Comparison of ENCODE assay signal across 20 mouse cellular contexts in the genomic region with DNA sequence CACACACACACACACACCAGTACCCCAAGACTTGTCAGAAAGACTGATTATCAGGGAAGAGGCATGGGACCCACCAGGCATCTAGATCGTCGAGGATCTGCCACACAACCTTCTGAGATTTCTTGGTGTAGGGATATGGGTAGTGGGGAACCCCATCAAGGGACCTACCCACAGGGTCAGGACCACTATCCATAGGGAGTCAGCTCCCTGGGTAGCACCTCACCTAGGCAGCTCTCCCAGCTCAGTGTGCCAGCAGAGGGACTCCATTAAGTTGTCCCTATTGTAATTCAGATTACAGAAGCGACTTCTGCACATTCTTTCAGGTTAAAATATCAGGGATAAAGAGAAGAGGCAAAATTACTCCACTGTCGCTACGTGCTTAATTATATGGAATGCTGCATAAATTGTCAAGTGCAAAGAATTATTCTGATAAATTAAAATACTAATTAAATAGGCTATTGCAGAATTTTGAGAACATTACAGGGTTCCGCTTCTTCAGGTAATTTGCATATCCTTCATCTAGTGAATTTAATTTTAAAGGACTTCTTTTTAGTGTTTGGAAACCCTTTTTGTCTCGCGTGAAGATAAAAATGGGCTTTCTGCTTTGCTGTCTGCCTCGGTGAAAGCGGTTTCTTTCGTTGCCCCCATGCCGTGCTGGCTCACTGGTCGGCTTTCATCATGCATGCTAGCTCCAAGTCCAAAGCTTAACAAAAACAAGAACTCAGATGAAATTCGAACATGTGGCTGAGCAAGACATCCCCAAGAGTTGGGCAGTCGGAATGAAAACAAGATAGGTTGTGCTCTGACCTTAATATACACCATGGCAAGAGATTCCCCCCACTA.
DNase-seq lines count a peak whose midpoint lies in the region; ATAC-seq and TF ChIP-seq lines count a peak whose summit lies in the region.
"Had no signal": no experiment of that assay in that cellular context is flagged by ENCODE, and none has a peak within 500 bp of the region (broad histone marks: within the 10 kb centered on the region; RNA-seq: fewer than 3 reads in every experiment).

No protein-coding gene starts in this region.

- peak overlapping the region; percentile 1; the same call in 1 of the 2 replicates for H3K27ac ChIP-seq in forebrain, embryonic 13.5 days
- no peak overlapping the region for H3K27ac ChIP-seq in forebrain, embryonic 10.5 days
- H3K27ac ChIP-seq in stomach, embryonic 14.5 days (ENCODE audit: low read length): no peak overlapping the region
- no peak overlapping the region for H3K27ac ChIP-seq in stomach, postnatal 0 days (replicated peaks)
- peak overlapping the region; percentile 39 for H3K27ac ChIP-seq in midbrain, embryonic 13.5 days
- no peak overlapping the region for H3K27ac ChIP-seq in intestine, embryonic 16.5 days (ENCODE audit: low read length)
- H3K27ac ChIP-seq: heart, adult 2 months; heart, embryonic 15.5 days had no signal

- intact Hi-C loops in left cerebral cortex, postnatal 36 days (cut with DNase I): no loop called here

- no peak for TF ChIP-seq EP300 in stomach, postnatal 0 days (optimal IDR thresholded peaks at IDR 0.05)

- H3K27me3 ChIP-seq in forebrain, embryonic 13.5 days: no peaks in the 10 kb centered on the region
- H3K27me3 ChIP-seq in forebrain, embryonic 10.5 days (ENCODE audit: poor library complexity, severe bottlenecking): no peaks in the 10 kb centered on the region
- H3K27me3 ChIP-seq in stomach, embryonic 14.5 days (ENCODE audit: control insufficient read depth, insufficient read depth, low read length): no peaks in the 10 kb centered on the region
- H3K27me3 ChIP-seq in stomach, postnatal 0 days (ENCODE audit: control insufficient read depth, insufficient read depth, low read length): no peaks in the 10 kb centered on the region
- H3K27me3 ChIP-seq in midbrain, embryonic 13.5 days: no peaks in the 10 kb centered on the region
- no peaks in the 10 kb centered on the region for H3K27me3 ChIP-seq in intestine, embryonic 16.5 days (replicated peaks; ENCODE audit: control insufficient read depth, insufficient read depth, low read length)
- H3K27me3 ChIP-seq: heart, embryonic 15.5 days had no signal

- H3K4me1 ChIP-seq in forebrain, embryonic 13.5 days: peaks cover 20% of the 10 kb centered on the region
- H3K4me1 ChIP-seq in forebrain, embryonic 10.5 days: peaks cover 17% of the 10 kb centered on the region
- no peaks in the 10 kb centered on the region for H3K4me1 ChIP-seq in stomach, embryonic 14.5 days (ENCODE audit: control insufficient read depth, insufficient read depth, low read length)
- H3K4me1 ChIP-seq in stomach, postnatal 0 days (replicated peaks; ENCODE audit: control insufficient read depth, insufficient read depth): no peaks in the 10 kb centered on the region
- H3K4me1 ChIP-seq in midbrain, embryonic 13.5 days (replicated peaks): peaks cover 26% of the 10 kb centered on the region
- no peaks in the 10 kb centered on the region for H3K4me1 ChIP-seq in intestine, embryonic 16.5 days (ENCODE audit: control insufficient read depth, insufficient read depth, low read length)

- WGBS in forebrain, embryonic 13.5 days: 39% methylated on average over 15 of the region's 15 CpGs
- WGBS in forebrain, embryonic 10.5 days: 70% methylated on average over 15 of the region's 15 CpGs
- WGBS in stomach, embryonic 14.5 days: 76% methylated on average over 15 of the region's 15 CpGs
- WGBS in stomach, postnatal 0 days: 72% methylated on average over 15 of the region's 15 CpGs
- WGBS in midbrain, embryonic 13.5 days: 43% methylated on average over 15 of the region's 15 CpGs
- WGBS in intestine, embryonic 16.5 days: 73% methylated on average over 15 of the region's 15 CpGs

- H3K4me2 ChIP-seq in forebrain, embryonic 13.5 days: no peak overlapping the region
- H3K4me2 ChIP-seq in stomach, embryonic 14.5 days (replicated peaks; ENCODE audit: low read depth, low read length): no peak overlapping the region
- H3K4me2 ChIP-seq in stomach, postnatal 0 days (replicated peaks; ENCODE audit: low read depth): no peak overlapping the region
- H3K4me2 ChIP-seq in midbrain, embryonic 13.5 days (replicated peaks): no peak overlapping the region
- no peak overlapping the region for H3K4me2 ChIP-seq in intestine, embryonic 16.5 days (ENCODE audit: low read depth, low read length)
- H3K4me2 ChIP-seq: heart, embryonic 15.5 days had no signal

- TF ChIP-seq CTCF in stomach, postnatal 0 days (IDR thresholded peaks at IDR 0.05; ENCODE audit: low read depth): no peak

- no peak overlapping the region for H3K9ac ChIP-seq in forebrain, embryonic 13.5 days
- no peak overlapping the region for H3K9ac ChIP-seq in stomach, embryonic 14.5 days (replicated peaks; ENCODE audit: low read depth, low read length)
- no peak overlapping the region for H3K9ac ChIP-seq in stomach, postnatal 0 days (ENCODE audit: low read length)
- H3K9ac ChIP-seq in midbrain, embryonic 13.5 days (replicated peaks): no peak overlapping the region
- no peak overlapping the region for H3K9ac ChIP-seq in intestine, embryonic 16.5 days (ENCODE audit: low read depth, low read length)
- H3K9ac ChIP-seq: heart, embryonic 15.5 days; liver, postnatal 0 days had no signal

- ATAC-seq in forebrain, embryonic 13.5 days: peak; percentile 52
- ATAC-seq in stomach, embryonic 14.5 days (ENCODE audit: insufficient number of reproducible peaks, insufficient read depth, low FRiP score, low read depth): peak; percentile 53; the same call in 1 of the 2 replicates
- no peak for ATAC-seq in stomach, postnatal 0 days (ENCODE audit: low FRiP score, low TSS enrichment)
- peak; percentile 38 for ATAC-seq in midbrain, embryonic 13.5 days
- no peak for ATAC-seq in intestine, embryonic 16.5 days
- ATAC-seq: intestine, postnatal 0 days; liver, postnatal 0 days had no signal

- no peaks in the 10 kb centered on the region for H3K9me3 ChIP-seq in forebrain, embryonic 13.5 days (replicated peaks)
- no peaks in the 10 kb centered on the region for H3K9me3 ChIP-seq in forebrain, embryonic 10.5 days
- no peaks in the 10 kb centered on the region for H3K9me3 ChIP-seq in stomach, embryonic 14.5 days (ENCODE audit: control insufficient read depth, low read depth, low read length)
- H3K9me3 ChIP-seq in stomach, postnatal 0 days (ENCODE audit: control insufficient read depth, low read length): no peaks in the 10 kb centered on the region
- H3K9me3 ChIP-seq in midbrain, embryonic 13.5 days: no peaks in the 10 kb centered on the region
- no peaks in the 10 kb centered on the region for H3K9me3 ChIP-seq in intestine, embryonic 16.5 days (ENCODE audit: control insufficient read depth, low read length)
- H3K9me3 ChIP-seq: heart, embryonic 15.5 days had no signal

- no peaks in the 10 kb centered on the region for H3K36me3 ChIP-seq in forebrain, embryonic 13.5 days (ENCODE audit: poor library complexity, severe bottlenecking)
- no peaks in the 10 kb centered on the region for H3K36me3 ChIP-seq in forebrain, embryonic 10.5 days (replicated peaks)
- no peaks in the 10 kb centered on the region for H3K36me3 ChIP-seq in stomach, embryonic 14.5 days (ENCODE audit: control insufficient read depth, insufficient read depth, low read length)
- H3K36me3 ChIP-seq in stomach, postnatal 0 days (ENCODE audit: control insufficient read depth, insufficient read depth, low read length): no peaks in the 10 kb centered on the region
- no peaks in the 10 kb centered on the region for H3K36me3 ChIP-seq in midbrain, embryonic 13.5 days
- H3K36me3 ChIP-seq in intestine, embryonic 16.5 days (ENCODE audit: control insufficient read depth, insufficient read depth, low read length): no peaks in the 10 kb centered on the region
- H3K36me3 ChIP-seq: G1E; heart, embryonic 15.5 days had no signal

- H3K4me3 ChIP-seq in forebrain, embryonic 13.5 days: no peak overlapping the region
- H3K4me3 ChIP-seq in forebrain, embryonic 10.5 days: no peak overlapping the region
- no peak overlapping the region for H3K4me3 ChIP-seq in stomach, embryonic 14.5 days (ENCODE audit: low read depth, low read length)
- H3K4me3 ChIP-seq in stomach, postnatal 0 days (ENCODE audit: low read depth, low read length): no peak overlapping the region
- no peak overlapping the region for H3K4me3 ChIP-seq in midbrain, embryonic 13.5 days (replicated peaks)
- H3K4me3 ChIP-seq in intestine, embryonic 16.5 days (ENCODE audit: low read length): no peak overlapping the region
- H3K4me3 ChIP-seq: heart, adult 2 months; heart, embryonic 15.5 days had no signal

- DNase-seq in forebrain, embryonic 10.5 days (ENCODE audit: extremely low spot score, low spot score): no peak
- no peak for DNase-seq in stomach, postnatal 0 days (ENCODE audit: low spot score)
- DNase-seq in left cerebral cortex, postnatal 36 days (ENCODE audit: low spot score in 2 of 2): no peak
- DNase-seq in layer of hippocampus, adult 8-10 months (ENCODE audit: low spot score in 2 of 2): no peak
- DNase-seq: adrenal gland, postnatal 36 days; cerebellum, adult 2 months; cerebellum, postnatal 36 days; gastrocnemius, postnatal 10 days; heart, adult 2 months; heart, postnatal 4 days; kidney, postnatal 10 days; liver, postnatal 0 days; lung, postnatal 10 days had no signal

Comparison
In these comparisons a context has a peak if more than half of its experiments do, and no peak if none do; other contexts are left out.
1. ATAC-seq: peak in forebrain, embryonic 13.5 days (single experiment), stomach, embryonic 14.5 days (single experiment) and midbrain, embryonic 13.5 days (single experiment); none in stomach, postnatal 0 days (single experiment) and intestine, embryonic 16.5 days (single experiment).
2. H3K27ac ChIP-seq: peak in forebrain, embryonic 13.5 days (single experiment) and midbrain, embryonic 13.5 days (single experiment); none in forebrain, embryonic 10.5 days (single experiment), stomach, embryonic 14.5 days (single experiment), stomach, postnatal 0 days (single experiment) and intestine, embryonic 16.5 days (single experiment).